Mouse (Mus musculus) limb, embryonic 15.5 days (tissue): ENCODE measurements at regions not wholly inside any gene's neighbourhood (a gene's known extent, or its start where the extent isn't known, plus 50 kb on each side); places are given as distances from the start of the nearest gene placed in this dataset.

Source experiments
- ATAC-seq: fragments of 200-750 bp; cut with Nextera tagmentation; 2 replicates; pipeline ENCODE4 v1.8.0; 2017; ENCODE audit warnings: low read depth, moderate TSS enrichment; ENCODE audit not compliant: insufficient number of reproducible peaks, low FRiP score, low TSS enrichment
- H3K27ac ChIP-seq: fragments of 300-500 bp; sonication (generic); 2 replicates; pipeline ENCODE4 v1.5.1; 2015; ENCODE audit warnings: moderate library complexity, mild to moderate bottlenecking, inconsistent platforms
- H3K27me3 ChIP-seq: fragments of 300-500 bp; sonication (generic); 2 replicates; pipeline ENCODE4 v1.6.1; 2015; ENCODE audit warnings: inconsistent platforms
- H3K36me3 ChIP-seq: fragments of 300-500 bp; sonication (generic); 2 replicates; pipeline ENCODE4 v1.6.1; 2015; ENCODE audit warnings: inconsistent platforms
- H3K4me1 ChIP-seq: fragments of 300-500 bp; sonication (generic); 2 replicates; pipeline ENCODE4 v1.6.1; 2015; ENCODE audit warnings: inconsistent platforms
- H3K4me2 ChIP-seq: fragments of 300-500 bp; sonication (generic); 2 replicates; pipeline ENCODE4 v1.6.1; 2015; ENCODE audit warnings: mild to moderate bottlenecking, inconsistent platforms
- H3K4me3 ChIP-seq: fragments of 300-500 bp; sonication (generic); 2 replicates; pipeline ENCODE4 v1.5.1; 2015; ENCODE audit warnings: mild to moderate bottlenecking, inconsistent platforms
- H3K9ac ChIP-seq: fragments of 300-500 bp; sonication (generic); 2 replicates; pipeline ENCODE4 v1.6.1; 2015; ENCODE audit warnings: inconsistent platforms
- H3K9me3 ChIP-seq: fragments of 300-500 bp; sonication (generic); 2 replicates; pipeline ENCODE4 v1.6.1; 2016; ENCODE audit warnings: inconsistent platforms
- WGBS: fragments of 180-500 bp; shearing (Covaris S2); methylation state at CpG from one replicate; pipeline ENCODE4 v1.1.7; 2015; 5-methylcytosine and 5-hydroxymethylcytosine counted together

DNA sequence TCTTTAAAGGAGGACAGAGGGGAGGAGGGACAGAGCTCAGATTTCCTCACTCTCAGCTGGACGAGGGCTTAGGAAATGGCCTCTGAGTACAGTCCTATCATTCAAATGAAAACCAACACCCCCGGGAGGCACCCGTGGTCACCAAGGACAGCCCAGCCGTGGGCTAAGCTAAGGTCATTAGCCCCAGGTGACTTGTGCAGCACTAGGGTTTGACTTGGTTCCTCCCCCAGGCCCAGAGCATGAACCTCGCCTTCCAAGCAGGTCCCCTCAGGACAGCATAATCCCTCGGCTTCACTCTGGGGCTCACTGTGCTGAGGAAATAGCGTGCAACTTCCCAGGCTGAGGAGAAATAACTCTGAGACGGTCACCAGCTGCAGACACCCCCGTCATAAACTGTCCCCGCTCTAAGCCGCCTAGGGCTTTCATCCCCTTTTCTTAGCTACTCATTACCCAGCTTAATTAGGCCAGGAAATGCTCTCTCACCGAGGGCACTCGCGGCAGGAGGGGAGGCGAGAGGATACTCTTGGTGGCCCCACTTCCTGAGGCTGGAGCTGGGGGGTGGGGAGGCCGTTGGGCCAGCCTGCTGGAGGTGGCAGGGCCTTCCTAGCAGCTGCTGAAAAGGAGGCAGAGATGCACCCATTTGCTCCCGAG is 61.0 kb upstream of the Hdhd5 start:
- peaks cover 7% of the 10 kb centered on the region for H3K4me1 ChIP-seq
- H3K27ac ChIP-seq, result no peak overlapping the region
- H3K4me2 ChIP-seq, result peak overlapping the region; percentile 19; the same call in 1 of the 2 replicates
- no peak overlapping the region for H3K4me3 ChIP-seq
- no peak overlapping the region for H3K9ac ChIP-seq
- no peaks in the 10 kb centered on the region for H3K27me3 ChIP-seq
- H3K36me3 ChIP-seq, result no peaks in the 10 kb centered on the region
- 0 out of 2 replicates have a peak, but pooled peaks have one; percentile 52 for ATAC-seq
- 8% methylated on average over 17 of the region's 17 CpGs for WGBS
- no peaks in the 10 kb centered on the region for H3K9me3 ChIP-seq

DNA sequence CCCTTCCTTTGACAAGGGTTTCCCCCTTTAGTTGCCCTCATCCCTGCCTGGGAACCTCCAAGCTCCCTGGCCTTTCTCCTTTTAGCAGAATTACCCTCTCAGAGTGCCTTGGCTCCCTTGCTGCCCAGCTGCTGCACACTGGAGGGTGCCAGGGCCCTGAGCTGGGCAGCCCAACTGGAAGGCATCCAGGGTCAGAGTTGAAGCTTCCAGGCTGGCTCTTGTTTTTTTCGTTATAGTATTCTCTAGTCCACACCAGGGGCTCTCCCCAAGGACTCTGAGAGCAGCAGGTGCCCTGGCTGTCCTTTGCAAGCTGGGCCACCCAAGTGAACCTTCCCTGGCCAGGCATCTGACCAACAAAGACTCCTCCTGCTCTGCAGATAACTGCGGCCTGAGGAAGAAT is 59.1 kb upstream of the Hdhd5 start:
- ATAC-seq, result no peak
- H3K4me2 ChIP-seq, result no peak overlapping the region
- H3K27ac ChIP-seq, result no peak overlapping the region
- H3K4me3 ChIP-seq, result no peak overlapping the region
- H3K36me3 ChIP-seq, result no peaks in the 10 kb centered on the region
- H3K4me1 ChIP-seq, result peaks cover 13% of the 10 kb centered on the region
- 72% methylated on average over 2 of the region's 2 CpGs for WGBS
- H3K9me3 ChIP-seq, result no peaks in the 10 kb centered on the region
- H3K9ac ChIP-seq, result no peak overlapping the region
- no peaks in the 10 kb centered on the region for H3K27me3 ChIP-seq

DNA sequence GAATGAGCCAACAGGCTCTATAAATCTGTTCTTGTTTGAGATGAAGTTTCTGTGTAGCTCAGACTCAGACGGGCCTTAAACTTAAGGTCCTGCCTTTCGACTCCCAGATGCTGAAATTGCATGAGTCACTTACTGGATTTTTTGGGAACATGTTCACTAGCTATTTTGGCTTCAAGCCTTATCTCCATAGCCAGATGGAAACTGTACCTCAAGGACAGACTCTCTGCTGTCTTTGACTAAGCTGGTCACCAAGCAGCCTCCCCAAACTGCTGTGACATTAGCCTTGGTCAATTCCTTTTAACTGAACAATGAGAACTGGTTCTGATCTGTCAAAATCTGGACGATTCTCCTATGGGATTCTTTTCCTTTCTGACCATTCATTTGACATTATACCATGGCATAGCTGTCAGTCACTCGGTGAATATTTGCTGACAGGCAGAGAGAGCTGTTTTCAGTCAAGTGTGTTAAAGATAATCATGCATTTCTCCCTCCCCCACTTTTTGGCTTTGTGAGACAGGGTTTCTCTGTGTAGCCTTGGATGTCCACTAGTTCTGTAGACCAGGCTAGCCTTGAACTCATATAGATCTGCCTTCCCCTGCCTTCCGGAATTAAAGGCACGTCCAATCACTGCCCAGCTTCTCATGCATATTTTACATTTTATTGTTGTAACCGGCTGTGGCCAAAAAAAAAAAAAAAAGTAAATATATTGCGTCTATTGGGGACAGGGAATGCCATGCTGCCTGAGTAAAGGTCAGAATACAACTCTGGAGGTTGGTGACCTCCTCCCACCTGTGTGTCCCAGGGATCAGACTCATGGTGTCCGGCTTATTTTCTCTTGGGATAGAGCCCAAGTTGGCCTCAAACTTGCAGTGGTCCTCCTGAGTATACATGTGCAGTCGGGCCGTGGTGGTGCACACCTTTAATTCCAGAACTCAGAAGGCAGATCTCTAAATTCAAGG is 57.9 kb upstream of the Hdhd5 start:
- Histone ChIP-seq H3K27ac (no peak overlapping the region), H3K36me3 (no peaks in the 10 kb centered on the region), H3K4me1 (peaks cover 13% of the 10 kb centered on the region), H3K27me3 (no peaks in the 10 kb centered on the region), H3K9me3 (no peaks in the 10 kb centered on the region), H3K4me3 (no peak overlapping the region), H3K4me2 (no peak overlapping the region), H3K9ac (no peak overlapping the region)
- 76% methylated on average over 11 of the region's 11 CpGs for WGBS
- no peak for ATAC-seq

DNA sequence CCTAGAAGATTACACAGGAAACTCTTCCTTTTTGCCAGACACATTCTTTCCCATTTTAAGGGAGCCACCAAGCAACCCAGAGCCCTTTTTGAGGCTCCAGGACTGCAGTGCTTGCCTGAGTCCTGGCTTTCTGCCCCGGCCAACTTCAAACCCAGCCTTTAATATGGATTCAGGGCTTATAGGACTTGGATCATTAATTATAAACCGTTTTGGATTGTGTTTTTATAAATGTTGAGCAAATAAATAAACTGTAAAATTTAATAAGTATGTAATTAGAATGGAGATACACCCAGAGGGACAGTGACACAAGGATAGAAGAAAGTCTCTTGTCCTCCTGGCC is 54.8 kb upstream of the Hdhd5 start:
- no peaks in the 10 kb centered on the region for H3K9me3 ChIP-seq
- H3K4me3 ChIP-seq, result no peak overlapping the region
- no peak for ATAC-seq
- no peaks in the 10 kb centered on the region for H3K27me3 ChIP-seq
- H3K36me3 ChIP-seq, result no peaks in the 10 kb centered on the region
- H3K9ac ChIP-seq, result no peak overlapping the region
- H3K4me2 ChIP-seq, result no peak overlapping the region
- 39% methylated on average over 2 of the region's 2 CpGs for WGBS
- H3K27ac ChIP-seq, result no peak overlapping the region
- peaks cover 12% of the 10 kb centered on the region for H3K4me1 ChIP-seq

DNA sequence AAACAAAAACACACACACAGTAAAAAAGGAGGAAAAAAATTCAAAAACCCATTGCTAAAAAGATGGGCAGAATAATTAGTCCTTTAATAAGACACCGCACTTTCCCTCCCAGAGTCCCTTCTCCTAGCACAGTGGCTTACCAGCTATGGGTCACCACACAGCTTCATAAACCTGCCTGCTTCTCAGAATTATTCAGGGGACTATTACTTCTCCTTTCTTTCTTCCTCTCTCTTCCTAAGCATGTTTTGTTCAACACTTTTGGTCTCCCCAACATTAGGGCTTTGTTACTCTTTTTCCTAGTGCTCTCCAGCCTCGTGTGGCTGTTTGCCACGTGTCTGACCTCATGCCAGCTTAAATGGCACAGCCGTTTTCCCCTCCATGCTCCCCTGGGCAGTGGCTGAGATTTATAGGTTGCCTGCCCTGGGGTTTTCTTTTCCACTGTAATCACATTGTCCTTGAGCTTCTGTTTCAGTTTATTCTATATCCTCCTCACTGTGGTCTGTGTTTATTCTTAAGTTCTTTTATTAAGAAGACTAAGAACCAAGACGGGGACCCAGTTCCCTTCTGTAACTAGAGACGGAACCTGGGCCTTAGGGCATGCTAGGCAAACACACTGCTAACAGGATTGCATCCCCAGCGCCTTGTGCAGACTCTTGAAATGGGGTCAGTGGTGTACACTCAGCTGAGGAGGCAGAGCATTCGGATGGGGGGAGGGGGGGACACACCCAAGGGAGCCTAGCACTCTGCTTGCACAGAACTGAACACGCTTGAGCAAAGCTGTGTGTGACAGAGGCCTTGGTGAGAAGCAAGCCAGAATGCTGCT is 54.2 kb upstream of the Hdhd5 start:
- Histone ChIP-seq H3K9me3 (no peaks in the 10 kb centered on the region), H3K36me3 (no peaks in the 10 kb centered on the region), H3K9ac (no peak overlapping the region), H3K27ac (no peak overlapping the region), H3K4me3 (no peak overlapping the region), H3K4me2 (no peak overlapping the region), H3K27me3 (no peaks in the 10 kb centered on the region), H3K4me1 (peaks cover 17% of the 10 kb centered on the region)
- whole genome bisulfite sequencing, result 25% methylated on average over 9 of the region's 9 CpGs
- no peak for ATAC-seq

DNA sequence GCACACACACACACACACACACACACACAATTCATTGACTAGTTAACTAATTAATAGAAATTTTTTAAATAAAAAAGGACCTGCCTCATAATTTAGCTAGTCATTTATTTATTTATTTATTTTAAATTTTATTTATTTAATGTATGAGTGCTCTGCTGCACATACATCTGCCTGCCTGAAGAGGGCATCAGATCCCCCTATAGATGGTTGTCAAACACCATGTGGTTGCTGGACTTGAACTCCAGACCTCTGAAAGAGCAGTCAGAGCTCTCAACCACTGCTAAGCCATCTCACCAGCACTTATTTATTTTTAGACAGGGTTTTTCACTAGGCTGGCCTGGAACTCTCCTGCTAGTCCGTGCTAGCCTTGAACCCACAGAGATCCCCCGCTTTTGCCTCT is 50.6 kb upstream of the Hdhd5 start:
- H3K9me3 ChIP-seq, result no peaks in the 10 kb centered on the region
- 92% methylated on average over 2 of the region's 2 CpGs for WGBS
- H3K27me3 ChIP-seq, result no peaks in the 10 kb centered on the region
- no peak for ATAC-seq
- H3K27ac ChIP-seq, result no peak overlapping the region
- H3K4me1 ChIP-seq, result peaks cover 32% of the 10 kb centered on the region
- H3K36me3 ChIP-seq, result no peaks in the 10 kb centered on the region
- H3K4me2 ChIP-seq, result no peak overlapping the region
- no peak overlapping the region for H3K9ac ChIP-seq
- H3K4me3 ChIP-seq, result no peak overlapping the region
